Mouse (Mus musculus) embryo, embryonic 11.5 days (tissue): Measurements from ENCODE around the gene Mtmr11.
"Not testable (repeated sequence)": the region's sequence is repeated elsewhere in the genome, so short reads cannot be mapped to it uniquely, and the experiment has no call there.

Source experiments
- DNase-seq: peaks from one replicate; pipeline ENCODE4 v3.0.0-alpha.2; 2012; ENCODE audit warnings: low read depth, low spot score

Mtmr11 gene

DNA sequence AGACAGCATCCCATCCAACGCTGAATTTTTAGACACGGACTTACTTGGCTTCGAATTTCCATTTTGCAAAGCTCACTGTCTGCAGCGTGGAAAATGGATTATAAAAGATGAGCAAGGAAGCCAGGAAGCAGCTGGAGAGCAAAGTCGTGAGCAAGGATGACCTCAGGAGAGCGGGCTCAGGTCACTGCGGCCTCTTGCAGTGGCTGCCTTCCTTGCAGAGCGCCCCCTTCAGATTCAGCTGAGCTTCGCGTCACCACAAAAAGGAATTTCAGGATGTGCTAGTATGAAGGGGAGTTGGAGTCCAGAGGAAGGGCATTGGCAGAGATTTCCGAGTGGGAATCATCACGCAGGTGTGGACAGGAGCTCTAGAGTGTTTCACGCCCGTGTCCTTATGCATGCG, 47.4 kb downstream of the Mtmr11 start:
- DNase-seq: no peak

DNA sequence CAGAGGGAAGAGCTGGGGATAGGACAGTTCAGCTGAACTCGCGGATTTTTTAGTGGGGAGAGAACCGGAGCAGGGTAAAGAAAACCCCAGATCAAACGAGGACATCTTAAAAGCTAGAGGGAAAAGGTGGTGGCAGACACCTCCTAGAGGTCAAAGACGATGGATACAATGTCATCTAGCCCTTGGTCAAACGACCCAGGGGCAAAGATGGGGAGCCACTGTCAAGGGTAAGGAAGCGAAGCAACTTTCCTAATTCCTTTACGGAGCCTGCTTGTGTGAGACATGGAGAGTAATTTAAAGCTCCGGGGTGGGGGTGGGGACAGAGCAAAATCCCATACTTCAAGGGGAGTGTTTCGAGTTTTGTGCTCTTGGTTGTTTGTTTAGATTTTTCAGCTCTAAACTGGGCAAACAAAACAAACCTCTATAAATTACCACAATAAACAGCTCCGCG, 57.4 kb downstream of the Mtmr11 start:
- DNase-seq: no peak

- DNase-seq: no peak
Observed at GRCm38 (mm10) chr3:96219661-96220130, 57.9 kb downstream of the Mtmr11 start, which contains the start of the genes Bola1 and Hist2h2ab. Bola1 (minus strand) TSS chr3:96219709. Hist2h2ab (plus strand) TSS chr3:96219865.

GRCm38 (mm10) chr3:96220131-96220764, 58.4 kb downstream of the Mtmr11 start:
- DNase-seq: not testable (repeated sequence)

DNA sequence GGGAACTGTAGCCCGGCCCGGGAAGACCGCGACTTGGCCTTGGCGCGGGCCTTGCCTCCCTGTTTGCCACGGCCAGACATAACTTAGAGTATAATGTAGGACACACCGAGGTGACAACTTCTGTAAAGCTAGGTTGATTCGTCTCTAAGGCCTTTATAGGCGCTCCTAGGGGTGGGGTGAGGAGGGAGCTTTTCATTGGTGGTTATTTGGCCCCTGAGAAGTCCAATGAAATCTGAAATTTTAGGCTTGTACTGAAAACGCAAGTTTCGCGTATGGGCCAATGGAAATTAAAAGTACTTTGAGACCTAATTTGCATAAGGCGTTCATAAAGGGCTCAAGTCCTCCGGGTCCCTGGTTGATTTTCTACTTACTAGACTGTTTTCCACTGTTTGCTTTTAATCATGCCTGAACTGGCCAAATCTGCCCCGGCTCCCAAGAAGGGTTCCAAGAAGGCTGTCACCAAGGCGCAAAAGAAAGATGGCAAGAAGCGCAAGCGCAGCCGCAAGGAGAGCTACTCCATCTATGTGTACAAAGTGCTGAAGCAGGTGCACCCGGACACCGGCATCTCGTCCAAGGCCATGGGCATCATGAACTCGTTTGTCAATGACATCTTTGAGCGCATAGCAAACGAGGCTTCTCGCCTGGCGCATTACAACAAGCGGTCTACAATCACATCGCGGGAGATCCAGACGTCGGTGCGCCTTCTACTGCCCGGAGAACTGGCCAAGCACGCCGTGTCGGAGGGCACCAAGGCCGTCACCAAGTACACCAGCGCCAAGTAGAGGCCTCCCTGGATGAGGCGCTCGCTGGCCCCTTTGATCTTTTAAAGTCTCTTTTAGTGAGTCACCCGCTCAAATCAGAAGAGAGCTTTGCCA, 59.2 kb downstream of the Mtmr11 start, which contains the start of the genes Hist2h2ac and Hist2h2be:
Hist2h2ac (minus strand) TSS at position 116 of the 875 bp plus-strand sequence.
Hist2h2be (plus strand) TSS at position 355 of the 875 bp plus-strand sequence.
- peak; percentile 85 for DNase-seq
